Mouse (Mus musculus) spleen, postnatal 36 days (tissue): ENCODE data around the gene Cdh23.
"Not testable (repeated sequence)": the region's sequence is repeated elsewhere in the genome, so short reads cannot be mapped to it uniquely, and the experiment has no call there.

Experiments used
- DNase-seq, 2 experiments: peaks; one replicate each; pipeline ENCODE4 v3.0.0; 2022; ENCODE audit warnings: low spot score in 2 of 2, mixed read lengths in 1 of 2

Cdh23 gene

GRCm38 (mm10) chr10:60696390-60696789 lies at the start of gene Cdh23:
Gene Cdh23 (minus strand): TSS chr10:60696490.
- no peak for DNase-seq

GRCm38 (mm10) chr10:60744543-60745290 lies 48.4 kb upstream of the Cdh23 start:
- DNase-seq = peak; percentile 64 to 69

GRCm38 (mm10) chr10:60743681-60744080 lies 47.4 kb upstream of the Cdh23 start:
- no peak for DNase-seq

GRCm38 (mm10) chr10:60742942-60743341 lies 46.7 kb upstream of the Cdh23 start:
- no peak for DNase-seq

DNA sequence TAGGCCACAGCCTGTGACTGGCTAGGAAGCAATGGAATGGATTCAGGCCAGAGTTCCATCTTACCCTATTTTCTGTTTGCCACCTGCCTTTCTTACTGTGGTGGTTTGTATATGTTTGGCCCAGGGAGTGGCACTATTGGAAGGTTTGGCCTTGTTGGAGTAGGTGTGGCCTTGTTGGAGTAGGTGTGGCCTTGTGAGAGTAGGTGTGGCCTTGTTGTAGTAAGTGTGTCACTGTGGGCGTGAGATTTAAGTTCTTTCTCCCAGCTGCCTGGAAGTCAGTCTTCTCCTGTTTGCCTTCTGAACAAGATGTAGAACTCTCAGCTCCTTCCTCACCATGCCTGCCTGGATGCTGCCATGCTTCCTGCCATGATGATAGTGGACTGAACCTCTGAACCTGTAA lies 46.0 kb upstream of the Cdh23 start:
- DNase-seq = not testable (repeated sequence)

GRCm38 (mm10) chr10:60741435-60741834 lies 45.1 kb upstream of the Cdh23 start:
- DNase-seq = peak; percentile 46 to 48

DNA sequence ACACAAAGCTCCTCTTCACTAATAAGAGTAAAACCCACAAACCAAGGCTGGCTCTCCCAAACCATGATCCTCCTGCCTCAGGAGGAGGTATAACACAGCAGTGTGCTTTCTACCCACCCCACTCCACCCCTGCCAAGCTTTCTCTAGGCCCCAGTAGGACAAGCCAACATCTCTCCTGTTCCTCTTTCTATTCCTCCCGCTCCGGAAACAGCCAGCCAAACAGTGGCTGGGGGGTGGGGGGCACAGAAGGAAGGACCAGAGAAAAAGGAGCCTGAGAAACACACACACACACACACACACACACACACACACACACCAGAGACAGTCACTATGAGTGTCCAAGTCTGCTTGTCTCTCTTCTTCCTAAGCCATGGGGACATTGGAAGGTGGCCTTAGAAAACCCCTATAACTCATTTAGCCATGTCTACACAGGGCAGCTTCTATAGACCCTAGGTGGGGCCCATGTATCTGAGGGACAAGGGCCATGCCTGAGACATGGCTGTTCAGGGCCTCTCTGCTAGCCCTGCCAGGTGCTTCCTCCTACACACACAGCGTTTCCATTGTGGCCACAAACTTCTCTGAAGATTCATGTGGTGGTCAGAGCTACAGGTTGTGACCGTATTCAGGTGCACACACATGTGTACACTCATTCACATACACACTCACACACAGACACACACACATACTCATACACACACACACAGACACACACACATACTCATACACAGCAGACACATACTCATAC lies 43.5 kb upstream of the Cdh23 start:
- DNase-seq = peak; percentile 32 to 44

DNA sequence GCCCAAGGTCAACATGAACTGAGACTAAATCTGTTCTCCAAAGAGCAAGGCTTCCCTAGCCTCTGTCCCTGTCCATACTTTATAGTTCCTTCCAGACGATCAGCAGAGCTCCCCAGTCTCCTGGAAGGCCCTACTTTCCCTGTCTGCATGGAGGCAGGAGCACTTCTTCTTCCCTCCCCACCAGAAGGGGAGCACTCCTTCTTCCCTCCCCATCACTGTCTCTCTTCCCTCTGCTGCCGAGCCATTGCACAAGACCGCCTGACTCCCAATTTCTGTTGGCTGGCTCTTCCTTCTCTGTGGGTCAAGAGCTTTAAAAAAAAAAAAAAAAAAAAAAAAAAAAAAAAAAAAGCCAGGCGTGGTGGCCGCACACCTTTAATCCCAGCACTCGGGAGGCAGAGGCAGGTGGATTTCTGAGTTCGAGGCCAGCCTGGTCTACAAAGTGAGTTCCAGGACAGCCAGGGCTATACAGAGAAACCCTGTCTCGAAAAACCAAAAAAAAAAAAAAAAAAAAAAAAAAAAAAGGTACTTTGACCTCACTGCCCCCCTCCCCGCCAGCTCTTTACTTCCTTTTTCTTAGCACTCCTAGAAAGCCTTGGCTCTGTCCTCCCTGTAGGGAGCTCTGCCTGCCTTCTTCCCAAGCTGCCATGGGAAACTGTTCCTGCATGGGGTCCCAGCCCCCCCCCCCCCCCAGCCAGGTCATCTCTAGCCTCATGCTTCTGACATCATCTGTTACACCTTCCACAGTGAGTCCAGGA lies 41.8 kb upstream of the Cdh23 start:
- DNase-seq = no peak

DNA sequence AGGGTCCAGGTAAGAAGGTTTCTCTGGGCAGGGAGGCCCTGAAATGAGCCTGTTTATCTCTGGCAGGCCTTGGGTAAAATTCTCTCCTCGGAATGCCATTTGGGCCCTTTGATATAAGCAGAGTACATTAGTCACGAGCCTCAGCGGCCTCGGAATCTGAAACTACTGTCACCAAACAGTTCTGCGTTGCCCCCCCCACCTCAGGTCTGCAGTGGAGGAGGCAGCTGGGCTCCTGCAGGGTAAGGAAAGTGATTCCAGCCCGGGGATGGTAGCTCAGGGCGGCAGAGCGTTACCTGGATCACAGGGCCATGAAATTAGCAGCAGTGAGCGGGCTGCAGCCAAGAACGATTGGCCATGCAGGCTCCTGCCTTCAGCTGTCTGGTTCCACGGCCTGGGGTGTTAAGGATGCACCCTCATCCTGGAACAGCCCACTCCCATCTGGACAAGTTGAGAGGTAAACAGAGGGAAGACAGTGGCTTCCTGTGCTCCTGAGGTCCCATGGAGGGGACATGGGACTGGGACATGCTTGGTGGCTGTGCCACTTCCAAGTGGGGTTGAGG lies 41.0 kb upstream of the Cdh23 start:
- no peak for DNase-seq

DNA sequence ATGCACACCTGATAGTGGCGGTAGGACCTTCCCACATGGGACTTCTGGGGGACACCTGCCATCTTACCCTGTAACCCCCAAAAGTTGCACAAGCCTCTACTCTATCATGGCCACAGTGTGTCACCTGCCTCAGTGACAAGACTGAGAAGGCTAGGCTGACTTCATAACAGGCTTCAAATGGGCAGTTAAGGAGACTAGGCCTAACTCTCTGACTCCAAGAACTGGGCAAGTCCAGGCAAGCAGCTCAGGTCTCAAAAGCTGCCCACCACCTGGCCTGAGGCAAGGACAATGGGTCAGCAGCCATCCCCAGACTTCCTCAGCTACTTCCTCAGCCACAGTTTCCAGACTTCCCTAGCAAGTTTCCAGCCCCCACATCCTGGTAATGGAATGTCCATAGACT lies 39.4 kb upstream of the Cdh23 start:
- no peak for DNase-seq

DNA sequence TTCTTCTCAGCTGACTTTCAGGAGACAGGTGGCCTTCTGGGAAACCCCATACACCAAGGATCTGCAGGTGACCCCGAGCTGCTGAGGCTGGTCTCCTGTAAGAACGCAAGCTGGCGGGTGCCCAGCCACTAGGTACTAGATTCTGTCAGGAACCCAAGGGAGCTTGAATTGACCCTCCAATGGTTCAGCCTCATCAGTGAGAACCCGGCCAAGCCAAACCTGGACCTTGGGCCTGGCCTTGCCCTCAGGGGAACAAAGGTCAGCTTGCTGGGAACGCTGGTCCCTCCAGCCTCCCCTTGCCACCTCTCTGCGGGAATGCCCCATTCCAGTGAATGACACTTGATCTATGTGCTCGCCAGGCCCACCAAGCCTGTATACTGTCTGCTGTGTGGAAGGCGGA lies 37.2 kb upstream of the Cdh23 start:
- DNase-seq = no peak

DNA sequence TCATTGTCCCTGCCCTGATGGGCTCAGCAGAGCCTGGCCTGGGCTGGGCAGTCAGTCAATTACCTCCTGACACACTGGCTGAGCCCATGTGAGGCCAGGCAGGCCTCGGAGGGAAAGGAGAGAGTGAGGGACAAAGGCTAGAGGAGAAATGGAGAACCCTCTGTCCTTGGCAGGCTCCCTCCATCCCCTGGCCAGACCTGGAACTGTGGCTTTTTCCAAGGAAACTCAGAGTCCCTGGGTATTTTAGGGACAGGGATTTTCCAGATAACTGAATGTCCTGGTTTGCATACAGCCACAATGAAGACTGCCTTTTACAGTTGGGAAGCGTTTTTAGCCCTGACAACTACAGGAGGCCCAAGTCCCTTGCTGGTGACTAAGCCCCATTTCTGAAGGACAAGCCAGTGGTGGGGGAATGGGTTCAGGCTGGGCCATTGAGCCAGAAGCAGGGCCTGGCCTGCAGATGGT lies 36.1 kb upstream of the Cdh23 start:
- DNase-seq = no peak

DNA sequence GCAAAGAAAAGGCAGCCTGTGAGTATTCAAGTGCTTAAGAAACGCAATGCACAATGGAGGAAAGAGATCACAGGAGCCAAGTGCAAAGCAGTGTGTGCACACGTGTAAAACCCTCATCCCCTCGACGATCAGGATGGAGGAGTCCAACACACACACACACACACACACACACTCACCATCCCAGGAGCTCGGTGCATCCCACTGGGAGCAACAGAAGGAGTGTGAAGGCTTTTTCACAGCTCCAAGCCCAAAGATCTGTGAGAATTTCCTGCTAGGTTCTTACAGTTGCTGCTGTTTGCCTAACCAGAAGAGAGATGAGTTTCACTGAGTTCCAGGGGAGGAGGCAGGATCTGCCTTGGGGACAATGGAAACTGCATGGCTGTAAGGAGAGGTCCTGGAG lies 35.5 kb upstream of the Cdh23 start:
- DNase-seq = no peak

GRCm38 (mm10) chr10:60727301-60727700 lies 31.0 kb upstream of the Cdh23 start:
- DNase-seq = no peak

- no peak for DNase-seq
These were observed 30.6 kb upstream of the Cdh23 start for GRCm38 (mm10) chr10:60726896-60727295.

- DNase-seq = no peak
These were observed 28.2 kb upstream of the Cdh23 start for GRCm38 (mm10) chr10:60724496-60724895.

DNA sequence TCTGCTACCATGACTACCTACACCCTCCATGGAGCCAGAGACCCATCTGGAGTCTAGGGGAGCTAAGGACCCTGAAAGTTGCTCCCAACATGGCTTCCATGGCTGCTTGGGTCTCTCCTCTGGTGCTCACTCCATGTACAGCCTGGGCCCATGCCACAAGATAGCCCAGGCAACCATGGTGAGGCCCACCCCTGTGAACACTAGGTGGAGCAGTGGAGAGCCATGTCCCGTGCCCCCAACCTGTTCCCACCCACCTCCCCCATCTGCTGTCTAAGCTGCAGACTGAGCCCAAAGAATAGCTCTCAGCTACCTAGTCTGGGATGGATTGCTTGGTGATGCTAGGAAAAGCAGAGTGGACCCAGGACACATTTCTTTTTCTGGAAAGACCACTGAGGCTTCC lies 27.1 kb upstream of the Cdh23 start:
- no peak for DNase-seq

- no peak for DNase-seq
These were observed 25.4 kb upstream of the Cdh23 start for GRCm38 (mm10) chr10:60721640-60722039.

GRCm38 (mm10) chr10:60720461-60720860 lies 24.2 kb upstream of the Cdh23 start:
- DNase-seq = no peak

DNA sequence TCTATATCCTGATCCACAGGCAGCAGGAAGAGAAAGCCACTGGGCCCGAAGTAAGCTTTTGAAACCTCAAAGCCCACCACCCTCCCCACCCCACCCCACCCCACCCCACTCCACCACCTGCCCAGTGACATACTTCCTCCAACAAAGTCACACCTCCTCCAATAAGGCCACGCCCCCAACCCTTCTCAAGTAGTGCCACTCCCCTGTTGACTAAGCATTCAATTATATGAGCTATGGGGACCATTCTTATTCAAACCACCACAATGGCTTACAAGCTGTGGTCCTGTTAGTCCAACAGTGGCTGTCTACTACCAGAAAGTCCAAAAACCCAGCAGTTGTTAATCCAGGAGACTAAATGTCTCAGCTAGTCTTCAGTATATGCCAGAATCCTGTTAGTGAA lies 22.2 kb upstream of the Cdh23 start:
- DNase-seq = no peak

DNA sequence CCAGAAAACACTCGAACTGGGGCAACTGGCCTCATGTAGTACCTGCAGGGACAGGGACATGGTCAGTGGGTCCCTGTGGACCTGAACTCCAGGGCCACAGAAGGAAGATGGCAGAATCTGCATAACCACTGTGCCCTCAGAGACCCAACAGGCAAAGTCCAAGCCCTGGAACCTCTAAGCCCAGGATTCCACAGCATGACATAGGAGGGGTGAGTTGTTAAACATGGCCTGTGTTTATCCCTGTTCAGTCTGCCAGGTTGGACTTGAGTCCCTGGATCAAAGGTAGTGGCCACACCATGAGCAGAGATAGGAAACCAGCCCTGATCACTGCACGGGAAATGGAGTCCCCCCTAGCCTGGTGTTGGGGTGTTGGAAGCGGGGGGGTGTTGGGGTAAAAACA lies 20.2 kb upstream of the Cdh23 start:
- no peak for DNase-seq

- not testable (repeated sequence) for DNase-seq
These were observed 16.0 kb upstream of the Cdh23 start for GRCm38 (mm10) chr10:60712299-60712698.
